Mouse (Mus musculus): ENCODE measurements around the gene Lrrk1.

Gene Lrrk1

DNA sequence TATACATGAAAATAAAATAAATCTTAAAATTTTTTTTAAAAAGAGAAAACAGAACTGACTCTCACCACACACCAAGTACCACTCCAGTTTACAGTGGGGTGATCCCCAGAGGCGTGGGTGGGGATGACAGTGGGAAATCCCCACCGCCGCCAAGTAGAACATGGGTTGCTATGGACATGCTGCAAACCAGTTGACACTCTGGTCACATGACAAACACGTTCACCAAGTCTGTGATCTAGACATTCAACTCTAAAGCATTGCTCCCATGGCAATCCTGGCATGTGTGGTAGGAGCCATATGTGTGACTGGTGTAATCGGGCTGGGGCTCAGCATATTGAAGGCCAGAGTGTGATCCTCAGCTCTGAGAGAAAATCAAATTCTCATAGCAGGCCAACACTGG is 202.8 kb downstream of the Lrrk1 start:
- DNase-seq (ENCODE audit: low spot score) = no peak

DNA sequence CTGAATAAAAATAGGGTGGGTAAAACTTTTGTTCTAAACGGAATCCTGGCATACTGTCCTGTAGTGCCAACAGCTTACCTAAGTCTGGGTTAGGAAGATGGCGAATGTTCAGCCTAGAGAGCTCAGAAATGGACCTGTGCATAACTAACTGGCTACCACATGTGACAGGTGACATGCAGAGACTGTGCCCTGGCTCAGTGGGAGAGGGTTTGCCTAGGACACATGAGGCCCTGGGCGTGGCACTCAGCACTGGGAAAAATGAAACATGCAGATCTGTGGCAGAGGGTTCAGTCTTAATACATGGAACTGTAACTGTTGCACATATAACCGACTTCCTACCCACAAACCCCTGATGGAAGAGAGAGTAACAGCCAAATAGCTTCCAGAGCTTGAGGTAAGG is 204.1 kb downstream of the Lrrk1 start:
- DNase-seq (ENCODE audit: low spot score) = no peak

DNA sequence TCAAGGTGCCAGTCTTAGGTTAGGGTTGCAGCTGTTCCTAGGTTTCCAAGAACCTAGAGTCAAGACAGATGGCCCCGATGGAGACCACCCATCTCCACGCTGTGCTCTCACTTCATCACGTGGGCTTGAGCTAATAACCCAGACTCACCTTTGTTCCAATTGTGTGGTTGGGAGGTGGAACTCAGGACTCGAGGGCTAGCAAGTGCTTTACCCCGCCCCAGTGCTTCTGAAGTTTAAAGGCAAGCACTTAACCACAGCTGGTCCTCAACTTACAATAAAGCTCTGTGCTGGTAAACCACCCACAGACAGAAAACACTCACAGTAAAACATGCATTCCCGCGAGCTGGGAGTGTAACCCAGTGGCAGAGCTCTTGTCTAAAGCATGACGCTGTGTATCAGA is 204.7 kb downstream of the Lrrk1 start:
- DNase-seq (ENCODE audit: low spot score) = no peak

DNA sequence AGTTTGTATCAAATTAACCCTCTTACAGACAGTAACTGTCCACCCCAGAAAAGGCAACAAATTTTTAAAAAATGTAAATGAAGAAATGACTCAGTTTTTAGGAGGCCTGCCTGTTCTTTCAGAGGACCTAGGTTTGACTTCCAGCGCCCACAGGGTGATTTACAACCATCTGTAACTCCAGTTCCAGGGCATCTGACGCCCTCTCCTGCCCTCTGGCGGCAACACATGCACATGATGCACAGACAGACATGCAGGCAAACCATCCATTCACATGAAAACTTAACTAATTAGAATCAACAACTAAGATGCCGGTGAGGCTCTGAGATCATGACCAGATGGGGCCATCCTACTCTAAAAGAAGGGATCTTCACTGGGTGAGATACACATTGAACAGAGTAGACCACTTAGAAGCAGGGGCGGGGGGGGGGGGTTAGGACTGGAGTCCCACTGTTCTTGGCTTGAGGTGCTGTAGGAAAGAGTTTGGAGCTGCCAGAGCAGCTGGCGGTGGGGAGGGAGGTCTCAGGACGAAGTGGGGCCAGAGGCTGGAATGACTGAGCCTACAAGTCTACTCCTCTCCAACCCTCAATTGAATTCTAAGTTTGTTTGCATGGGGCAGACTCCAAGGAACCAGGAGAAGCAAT is 206.0 kb downstream of the Lrrk1 start:
- DNase-seq (ENCODE audit: low spot score) = no peak

DNA sequence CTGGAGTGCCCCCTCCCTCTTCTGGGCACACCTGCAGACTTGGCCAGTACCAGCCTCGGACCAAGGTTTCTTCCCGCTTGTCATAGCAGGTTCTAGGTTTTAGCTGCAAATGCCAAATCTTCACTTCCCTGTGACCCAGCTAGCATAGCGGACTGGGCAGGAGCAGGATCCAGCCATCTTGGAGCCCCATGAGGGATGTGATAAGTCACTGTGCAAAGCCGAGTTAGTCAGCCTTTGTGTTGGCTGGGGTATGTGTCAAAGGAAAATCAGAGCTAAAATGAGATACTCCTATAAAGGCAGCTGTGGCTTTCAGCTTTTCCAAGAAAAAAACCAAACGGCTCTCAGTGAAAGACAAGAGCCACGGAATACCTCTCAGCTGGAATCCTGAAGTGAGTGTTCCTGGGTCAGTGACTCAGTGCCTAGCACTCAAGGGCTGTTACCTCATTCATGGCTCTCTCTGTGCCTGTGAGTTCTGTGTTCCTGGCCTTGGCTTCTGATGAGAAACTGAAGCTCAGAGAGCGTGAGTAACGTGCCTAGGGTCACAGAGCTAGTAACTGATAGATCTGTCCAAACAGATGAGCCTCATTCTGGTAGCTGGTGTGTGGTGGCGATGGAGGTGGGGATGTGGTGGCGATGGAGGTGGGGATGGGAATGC is 207.3 kb downstream of the Lrrk1 start:
- DNase-seq (ENCODE audit: low spot score) = no peak

DNA sequence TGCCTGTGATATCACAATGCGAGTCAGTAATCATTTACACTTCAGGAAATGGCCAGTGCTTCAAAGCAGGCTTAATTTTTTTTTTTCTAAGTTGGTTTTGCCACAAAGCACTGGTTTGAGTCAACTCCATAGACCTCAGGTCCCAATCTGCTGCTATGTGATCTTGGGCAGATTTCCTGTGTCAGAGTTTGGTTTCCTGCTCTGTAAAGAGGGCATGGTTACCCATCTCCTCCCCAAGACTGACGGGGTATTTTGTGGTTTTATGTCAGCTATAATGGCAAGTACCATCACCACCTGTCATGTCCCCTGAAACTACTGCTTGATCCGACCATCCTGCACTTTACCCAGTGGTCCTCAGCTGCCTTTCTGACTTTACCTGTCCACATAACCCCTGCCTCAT is 207.9 kb downstream of the Lrrk1 start:
- no peak for DNase-seq (ENCODE audit: low spot score)

DNA sequence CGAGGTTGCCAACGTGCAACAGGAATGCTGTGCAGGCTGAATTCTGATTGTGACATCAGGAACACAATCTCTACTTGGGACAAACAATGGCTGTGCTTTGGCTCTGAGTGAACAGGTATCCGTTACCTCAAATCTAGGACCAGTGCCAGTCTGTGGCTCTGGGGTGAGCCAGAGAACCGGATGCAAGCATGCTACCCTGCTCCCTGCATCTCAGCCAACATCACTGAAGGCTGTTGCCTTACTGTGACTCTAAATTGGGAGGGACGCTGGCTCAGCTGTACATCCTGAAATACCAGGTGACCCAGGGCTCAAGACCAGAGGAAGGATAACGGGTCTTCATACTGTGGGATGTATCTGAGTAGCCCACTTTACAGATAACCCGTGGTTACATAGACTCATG is 208.4 kb downstream of the Lrrk1 start:
- DNase-seq (ENCODE audit: low spot score) = no peak

DNA sequence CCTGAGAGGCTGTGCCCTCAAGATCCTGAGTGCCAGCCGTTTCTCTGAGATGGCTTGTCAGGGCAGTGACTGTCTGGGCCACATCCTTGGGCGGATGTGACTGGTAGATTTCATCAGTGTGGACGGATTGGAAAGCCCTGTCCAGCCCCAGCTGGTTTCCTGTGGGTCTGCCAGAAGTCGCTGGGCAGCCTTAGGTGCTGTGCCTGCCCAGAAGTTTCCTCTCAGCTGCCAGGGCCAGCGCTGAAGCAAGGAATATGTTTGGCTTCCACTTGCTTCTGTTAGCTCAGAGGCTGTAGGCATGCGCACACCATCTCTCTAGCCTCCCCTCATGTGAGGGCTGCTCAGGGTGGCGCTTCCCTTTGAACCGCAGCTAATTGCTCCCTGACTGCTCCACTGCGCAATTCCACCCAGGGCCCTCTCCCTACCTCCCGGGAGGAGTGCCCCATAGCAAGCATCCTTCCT is 209.0 kb downstream of the Lrrk1 start:
- no peak for DNase-seq (ENCODE audit: low spot score)

DNA sequence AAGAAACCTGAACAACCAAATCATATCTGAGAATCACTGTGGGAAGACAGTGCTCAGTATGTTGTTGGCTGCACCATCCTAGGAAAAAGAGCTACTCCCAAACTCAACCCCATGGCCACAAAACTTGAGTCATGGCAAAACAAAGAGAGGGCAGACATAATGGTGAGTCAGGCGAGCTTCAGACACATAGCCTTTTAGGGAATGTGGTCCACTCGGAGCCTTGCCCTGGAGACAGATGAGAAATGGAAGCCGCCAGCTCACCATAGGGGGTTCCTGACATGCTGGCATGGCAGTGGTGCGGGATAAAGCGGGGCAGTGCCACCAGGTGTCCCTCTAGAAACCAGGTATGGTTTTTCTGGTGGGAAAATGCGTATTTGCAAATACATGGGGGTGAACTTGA is 210.0 kb downstream of the Lrrk1 start:
- DNase-seq (ENCODE audit: low spot score) = no peak

DNA sequence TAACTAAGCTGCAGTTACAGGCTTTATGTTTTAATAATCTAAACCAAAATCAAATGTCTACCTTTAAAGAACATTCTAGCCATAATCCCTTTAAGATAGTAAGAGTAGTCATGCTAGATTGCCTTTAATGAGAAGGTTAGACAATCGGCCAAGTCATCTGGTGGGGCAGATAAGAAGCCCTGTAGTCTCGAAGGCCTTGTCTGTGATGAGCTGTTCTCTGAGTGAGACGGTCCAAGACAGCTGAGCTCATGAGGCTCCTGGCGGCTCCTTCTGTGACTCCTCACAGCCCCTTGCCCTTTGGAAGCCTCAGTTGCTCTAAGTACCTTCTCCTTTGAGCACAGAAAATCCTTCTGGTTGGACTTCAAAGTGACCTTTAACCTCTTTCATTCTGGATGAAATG is 211.2 kb downstream of the Lrrk1 start:
- no peak for DNase-seq (ENCODE audit: low spot score)
